ENCODE assay signal across 11 mouse cellular contexts in the genomic region with DNA sequence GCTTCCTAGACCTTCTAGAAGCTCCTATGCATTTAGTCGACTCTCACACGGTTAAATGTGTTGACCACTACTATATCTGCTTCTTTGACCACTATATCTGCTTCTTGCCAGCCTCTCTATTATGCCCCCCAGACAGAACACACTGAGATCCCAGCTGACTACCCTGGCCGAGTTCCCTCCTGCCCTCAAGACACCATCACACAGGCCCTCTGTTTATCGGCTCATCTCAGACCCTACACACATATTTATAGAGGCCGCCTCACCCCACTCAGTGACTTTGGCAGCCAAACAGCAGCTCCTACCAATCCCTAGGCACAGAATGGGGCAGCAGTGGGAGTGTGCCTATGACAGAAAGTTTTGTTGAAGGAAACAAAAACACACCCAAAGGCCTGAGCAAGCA. TPM values are rescaled to one million over a fixed set of nuclear protein-coding genes. Genes with fewer than 3 reads are reported as not detected.
DNase-seq lines count a peak whose midpoint lies in the region; ATAC-seq lines count a peak whose summit lies in the region.
"Had no signal": no experiment of that assay in that cellular context is flagged by ENCODE, and none has a peak within 500 bp of the region (broad histone marks: within the 10 kb centered on the region; RNA-seq: fewer than 3 reads in every experiment).

No protein-coding gene starts in this region.

- DNase-seq in cerebellum, postnatal 25 days, result peak; percentile 37 to 45
- DNase-seq in cerebellum, adult 9-11 months, result no peak
- DNase-seq in neural tube, embryonic 10.5 days (ENCODE audit: extremely low spot score, low spot score), result no peak
- DNase-seq in kidney, postnatal 25 days, result no peak
- DNase-seq in midbrain, embryonic 14.5 days, result no peak
- DNase-seq: heart, postnatal 14 days had no signal

- no peak overlapping the region for H3K9ac ChIP-seq in hindbrain, embryonic 13.5 days
- H3K9ac ChIP-seq in hindbrain, embryonic 12.5 days, result no peak overlapping the region
- H3K9ac ChIP-seq in neural tube, embryonic 13.5 days, result no peak overlapping the region
- no peak overlapping the region for H3K9ac ChIP-seq in midbrain, embryonic 14.5 days (replicated peaks; ENCODE audit: low read length)
- H3K9ac ChIP-seq: lung, embryonic 15.5 days had no signal

- H3K4me1 ChIP-seq in hindbrain, embryonic 13.5 days (replicated peaks), result peaks cover 14% of the 10 kb centered on the region
- peaks cover 7% of the 10 kb centered on the region for H3K4me1 ChIP-seq in hindbrain, embryonic 12.5 days
- peaks cover 14% of the 10 kb centered on the region for H3K4me1 ChIP-seq in neural tube, embryonic 13.5 days (replicated peaks)
- peaks cover 9% of the 10 kb centered on the region for H3K4me1 ChIP-seq in midbrain, embryonic 14.5 days (ENCODE audit: control insufficient read depth, insufficient read depth, low read length)

- no peak overlapping the region for H3K4me3 ChIP-seq in hindbrain, embryonic 13.5 days
- no peak overlapping the region for H3K4me3 ChIP-seq in hindbrain, embryonic 12.5 days
- H3K4me3 ChIP-seq in neural tube, embryonic 13.5 days, result no peak overlapping the region
- H3K4me3 ChIP-seq in midbrain, embryonic 14.5 days (replicated peaks; ENCODE audit: low read depth, low read length), result no peak overlapping the region

- no peak overlapping the region for H3K27ac ChIP-seq in hindbrain, embryonic 13.5 days
- no peak overlapping the region for H3K27ac ChIP-seq in hindbrain, embryonic 12.5 days
- H3K27ac ChIP-seq in neural tube, embryonic 13.5 days (replicated peaks), result no peak overlapping the region
- H3K27ac ChIP-seq in midbrain, embryonic 14.5 days (replicated peaks; ENCODE audit: low read depth, low read length), result no peak overlapping the region
- H3K27ac ChIP-seq: lung, embryonic 15.5 days; midbrain, embryonic 13.5 days had no signal

- ATAC-seq in hindbrain, embryonic 13.5 days (ENCODE audit: low FRiP score), result 0 out of 2 replicates have a peak, but pooled peaks have one; percentile 28
- no peak for ATAC-seq in hindbrain, embryonic 12.5 days (ENCODE audit: low FRiP score)
- ATAC-seq in neural tube, embryonic 13.5 days (ENCODE audit: low read depth), result no peak
- no peak for ATAC-seq in midbrain, embryonic 14.5 days (ENCODE audit: low FRiP score, low TSS enrichment)
- ATAC-seq: midbrain, embryonic 13.5 days had no signal

- no peaks in the 10 kb centered on the region for H3K36me3 ChIP-seq in hindbrain, embryonic 13.5 days
- H3K36me3 ChIP-seq in hindbrain, embryonic 12.5 days, result no peaks in the 10 kb centered on the region
- no peaks in the 10 kb centered on the region for H3K36me3 ChIP-seq in neural tube, embryonic 13.5 days
- no peaks in the 10 kb centered on the region for H3K36me3 ChIP-seq in midbrain, embryonic 14.5 days (ENCODE audit: control insufficient read depth, insufficient read depth, low read length)
- H3K36me3 ChIP-seq: lung, embryonic 15.5 days; midbrain, embryonic 13.5 days had no signal

- no peaks in the 10 kb centered on the region for H3K9me3 ChIP-seq in hindbrain, embryonic 13.5 days
- H3K9me3 ChIP-seq in hindbrain, embryonic 12.5 days (replicated peaks), result no peaks in the 10 kb centered on the region
- no peaks in the 10 kb centered on the region for H3K9me3 ChIP-seq in neural tube, embryonic 13.5 days
- H3K9me3 ChIP-seq in midbrain, embryonic 14.5 days (ENCODE audit: control insufficient read depth, low read length), result no peaks in the 10 kb centered on the region
- H3K9me3 ChIP-seq: lung, embryonic 15.5 days; midbrain, embryonic 13.5 days had no signal

- 63% methylated on average over 5 of the region's 5 CpGs for WGBS in hindbrain, embryonic 13.5 days
- 65% methylated on average over 5 of the region's 5 CpGs for WGBS in hindbrain, embryonic 12.5 days
- WGBS in neural tube, embryonic 13.5 days, result 57% methylated on average over 5 of the region's 5 CpGs
- 69% methylated on average over 5 of the region's 5 CpGs for WGBS in midbrain, embryonic 14.5 days

- no peak overlapping the region for H3K4me2 ChIP-seq in hindbrain, embryonic 13.5 days
- H3K4me2 ChIP-seq in hindbrain, embryonic 12.5 days (replicated peaks), result no peak overlapping the region
- 0 out of 2 replicates have a peak overlapping the region, but pooled peaks have one; percentile 56 for H3K4me2 ChIP-seq in neural tube, embryonic 13.5 days
- no peak overlapping the region for H3K4me2 ChIP-seq in midbrain, embryonic 14.5 days (ENCODE audit: low read length)

- H3K27me3 ChIP-seq in hindbrain, embryonic 13.5 days, result 0 out of 2 replicates have a peak, but pooled peaks cover 3% of the 10 kb centered on the region
- peaks cover 4% of the 10 kb centered on the region; the same call in 1 of the 2 replicates for H3K27me3 ChIP-seq in hindbrain, embryonic 12.5 days
- H3K27me3 ChIP-seq in neural tube, embryonic 13.5 days, result no peaks in the 10 kb centered on the region; the same call in 1 of the 2 replicates
- no peaks in the 10 kb centered on the region for H3K27me3 ChIP-seq in midbrain, embryonic 14.5 days (ENCODE audit: control insufficient read depth, insufficient read depth, low read length)
- H3K27me3 ChIP-seq: lung, embryonic 15.5 days had no signal

RNA-seq across cellular contexts. Expression of gene Sptb, which starts 14.6 kb away (rescaled TPM):
- 2.5 and 3.2 TPM in 2 replicates for polyA plus RNA-seq in hindbrain, embryonic 13.5 days (2015; fragmentation: Nextera tagmentation; extraction: Ambion mirVana)
- 3.3 and 4.2 TPM in 2 replicates for polyA plus RNA-seq in hindbrain, embryonic 12.5 days (2016; fragmentation: Nextera tagmentation; extraction: Ambion mirVana)
- 2.7 TPM in 2 replicates for polyA plus RNA-seq in neural tube, embryonic 13.5 days (2015; fragmentation: Nextera tagmentation; extraction: Ambion mirVana)
- polyA plus RNA-seq in midbrain, embryonic 14.5 days (2014; fragmentation: Nextera tagmentation; extraction: Ambion mirVana), result 4.2 TPM in 2 replicates

Comparison
In these comparisons a context has a peak if more than half of its experiments do, and no peak if none do; other contexts are left out.
1. DNase-seq: peak in cerebellum, postnatal 25 days (2 of 2); none in cerebellum, adult 9-11 months (single experiment), neural tube, embryonic 10.5 days (single experiment), kidney, postnatal 25 days (0 of 2) and midbrain, embryonic 14.5 days (single experiment).